Mouse (Mus musculus): Measurements from ENCODE around the gene Rps6ka2. TPM values are rescaled to one million over a fixed set of nuclear protein-coding genes. Genes with fewer than 3 reads are reported as not detected.
A peak's percentile ranks its signal among the peaks of the same experiment; 100 is the strongest.
"Not testable (repeated sequence)": the region's sequence is repeated elsewhere in the genome, so short reads cannot be mapped to it uniquely, and the experiment has no call there.

Rps6ka2 gene
- 10 to 100 TPM; 33.4 to 37.4 TPM for total RNA-seq (2021)
- long read RNA-seq, full-length matches to known transcripts: 29 of 62 reads
- long read RNA-seq, partial matches to known transcripts: 19 of 62 reads
- long read RNA-seq, other reads (novel, unspliced or antisense): 14 of 62 reads

DNA sequence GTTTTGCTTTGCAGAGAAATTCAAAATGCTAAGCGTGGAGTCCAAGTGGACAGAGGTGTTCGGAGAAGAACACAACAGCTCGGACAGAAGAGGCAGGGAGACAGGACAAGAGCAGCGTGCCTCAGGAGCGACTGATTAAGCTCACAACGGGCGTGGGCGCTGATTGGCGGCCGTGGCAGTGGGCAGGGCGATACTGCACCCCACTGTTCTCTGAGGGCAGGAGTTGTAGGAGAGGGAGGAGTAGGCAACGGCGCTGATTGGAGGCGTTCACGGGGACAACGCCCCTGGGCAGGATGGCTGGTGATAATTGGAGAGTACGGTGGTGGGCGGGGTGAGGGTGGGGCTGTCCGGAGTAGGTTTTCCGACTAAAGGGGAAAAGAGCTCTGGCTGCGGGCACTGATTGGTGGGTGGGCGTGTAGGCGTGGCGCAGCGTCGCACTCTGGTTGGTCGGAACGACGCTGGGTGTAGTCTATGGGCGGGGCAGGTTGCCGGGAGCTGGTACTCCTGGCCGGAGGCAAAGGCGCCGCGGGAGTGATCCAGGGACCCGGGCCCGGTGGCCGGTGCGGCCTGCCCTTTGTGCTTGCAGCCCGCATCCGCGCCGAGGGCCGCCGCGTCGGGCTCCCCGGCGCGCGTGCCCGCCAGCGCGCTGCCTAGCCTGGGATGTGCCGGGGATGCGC is at the start of gene Rps6ka2:
TSS of gene Rps6ka2 (plus strand) at position 489 of the 677 bp plus-strand sequence.
- peak; percentile 95 to 98 for DNase-seq (ENCODE audit: low spot score in 2 of 2)

DNA sequence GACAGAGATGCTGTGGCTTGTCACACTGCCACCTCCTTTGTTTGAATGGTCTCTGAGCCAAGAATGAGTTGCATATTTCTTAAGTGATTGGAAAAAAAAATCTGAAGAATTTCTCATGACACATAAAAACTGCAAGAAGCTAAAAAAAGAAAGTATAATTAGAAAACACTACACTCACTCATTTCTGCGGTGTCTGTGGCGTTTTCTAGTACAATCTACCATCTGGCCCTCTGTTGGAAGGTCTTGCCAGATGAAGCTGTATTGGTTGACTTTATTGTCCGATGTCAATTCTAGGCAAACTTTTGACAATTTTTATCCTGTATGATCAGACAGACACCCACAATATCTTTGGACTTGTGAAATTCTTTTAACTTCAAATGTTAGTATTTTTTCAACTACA is 49.1 kb upstream of the Rps6ka2 start:
- peak in 1 of 2 experiments; percentile 63 for DNase-seq (ENCODE audit: low spot score in 2 of 2)

DNA sequence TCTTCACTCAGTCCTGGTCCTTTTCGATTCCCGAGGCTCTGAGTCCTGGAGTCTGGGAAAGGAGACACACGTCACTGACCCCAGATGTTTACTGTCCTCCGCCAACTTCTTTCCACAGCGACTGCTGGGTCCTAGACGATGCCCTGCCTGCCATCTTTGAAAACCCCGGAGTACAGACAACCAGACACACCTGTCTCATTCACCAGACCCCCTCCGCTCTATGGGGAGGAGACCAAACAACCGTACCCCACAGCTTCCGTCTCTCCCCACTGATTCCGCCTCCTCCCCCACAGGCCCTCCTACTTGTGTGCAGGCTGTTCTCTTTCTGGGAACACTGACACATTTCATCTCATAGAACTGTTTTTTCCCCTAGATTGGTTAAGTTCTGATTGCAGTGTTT is 47.4 kb upstream of the Rps6ka2 start:
- DNase-seq (ENCODE audit: low spot score in 2 of 2): not testable (repeated sequence)

DNA sequence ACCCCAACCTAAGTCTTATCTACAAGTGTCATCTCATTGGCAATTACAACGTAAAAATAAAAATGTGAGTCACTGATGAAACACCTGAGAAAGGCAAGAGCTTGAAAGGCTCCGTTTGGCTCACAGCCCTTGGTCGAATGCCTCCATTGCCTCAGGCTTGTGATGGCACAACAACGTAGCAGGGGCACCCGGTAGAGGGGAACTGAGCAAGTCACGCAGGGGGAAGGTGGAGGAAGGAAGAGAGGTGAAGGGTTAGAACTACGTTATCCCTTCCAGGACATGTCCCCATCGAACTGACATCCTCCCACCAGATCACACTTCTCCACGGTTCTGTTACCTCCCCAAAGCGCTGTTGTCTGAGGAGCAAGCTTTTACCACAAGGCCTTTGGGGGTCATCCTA is 43.4 kb upstream of the Rps6ka2 start:
- not testable (repeated sequence) for DNase-seq (ENCODE audit: low spot score in 2 of 2)

DNA sequence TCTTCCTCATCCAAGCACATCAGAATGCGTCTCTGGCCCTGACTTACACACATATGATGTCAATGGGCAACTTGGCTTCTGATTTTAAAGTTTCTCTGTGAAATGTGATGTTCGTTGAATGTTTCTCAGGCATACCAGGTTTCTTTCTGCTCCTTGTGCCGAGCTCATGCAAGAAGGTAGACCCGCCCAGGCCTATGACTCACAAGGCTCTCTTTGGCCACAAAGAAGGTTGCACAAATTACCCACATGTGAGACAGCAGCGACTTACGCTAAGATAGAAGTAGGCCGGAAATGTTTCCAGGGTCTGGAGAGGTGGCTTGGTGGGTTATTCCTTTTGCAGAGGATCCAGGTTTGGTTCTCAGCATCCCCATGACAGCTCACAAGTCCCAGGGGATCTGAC is 35.9 kb upstream of the Rps6ka2 start:
- not testable (repeated sequence) for DNase-seq (ENCODE audit: low spot score in 2 of 2)

DNA sequence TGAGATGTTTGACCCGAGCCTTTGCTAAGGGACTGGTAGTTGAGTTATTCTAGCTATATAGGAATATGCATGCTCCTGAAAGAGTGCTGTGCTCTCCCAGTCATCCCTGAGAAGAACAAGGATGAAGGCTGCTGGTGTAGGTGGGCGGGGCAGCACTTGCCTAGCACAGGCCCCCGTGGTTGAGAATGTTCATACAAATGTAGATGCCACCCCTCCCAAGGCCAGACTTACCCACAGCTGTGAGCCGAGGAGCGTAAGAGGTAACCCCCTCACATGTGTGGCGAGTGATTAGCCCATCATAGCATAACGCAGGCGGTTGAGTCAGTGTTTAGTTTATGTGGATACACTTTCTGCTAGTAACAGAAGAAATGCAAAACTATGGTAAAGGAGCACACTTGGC is 34.6 kb upstream of the Rps6ka2 start:
- DNase-seq (ENCODE audit: low spot score in 2 of 2): not testable (repeated sequence)

DNA sequence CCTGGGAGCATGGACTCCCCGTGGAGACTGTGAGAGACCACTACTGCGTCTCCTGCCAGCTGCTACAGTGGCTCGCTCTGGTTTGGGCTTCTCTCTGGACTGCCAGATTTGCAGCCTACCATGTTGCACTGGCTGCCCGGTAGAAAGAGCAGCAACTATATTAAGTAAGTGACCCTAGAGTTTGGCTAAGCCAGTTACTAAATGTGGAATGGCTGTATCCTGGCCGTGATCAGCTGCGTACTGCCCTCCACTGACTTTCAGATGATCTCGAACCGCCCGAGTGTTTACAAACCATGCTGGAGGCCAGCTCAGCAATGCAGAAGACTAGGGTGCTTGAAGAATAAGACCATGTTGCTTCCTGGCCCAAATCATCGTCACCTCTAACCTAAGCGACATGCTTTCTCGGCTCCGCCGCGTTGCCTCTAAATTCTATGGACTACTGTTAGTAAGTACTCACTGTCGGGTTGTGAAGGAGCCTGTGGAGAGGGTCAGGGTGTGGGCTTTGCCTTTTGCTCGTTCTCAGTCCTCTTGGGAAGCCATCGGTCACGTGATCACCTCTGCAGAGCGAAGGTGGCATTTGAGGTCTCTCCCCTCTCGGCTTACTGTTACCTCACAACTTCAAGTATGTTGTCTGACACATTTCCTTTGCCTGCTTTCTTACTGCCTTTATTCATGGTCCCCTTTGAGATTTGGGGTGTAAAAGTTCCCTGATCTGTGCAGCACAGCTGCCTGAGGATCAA is 31.6 kb upstream of the Rps6ka2 start:
- DNase-seq (ENCODE audit: low spot score in 2 of 2): peak in 1 of 2 experiments; percentile 0

DNA sequence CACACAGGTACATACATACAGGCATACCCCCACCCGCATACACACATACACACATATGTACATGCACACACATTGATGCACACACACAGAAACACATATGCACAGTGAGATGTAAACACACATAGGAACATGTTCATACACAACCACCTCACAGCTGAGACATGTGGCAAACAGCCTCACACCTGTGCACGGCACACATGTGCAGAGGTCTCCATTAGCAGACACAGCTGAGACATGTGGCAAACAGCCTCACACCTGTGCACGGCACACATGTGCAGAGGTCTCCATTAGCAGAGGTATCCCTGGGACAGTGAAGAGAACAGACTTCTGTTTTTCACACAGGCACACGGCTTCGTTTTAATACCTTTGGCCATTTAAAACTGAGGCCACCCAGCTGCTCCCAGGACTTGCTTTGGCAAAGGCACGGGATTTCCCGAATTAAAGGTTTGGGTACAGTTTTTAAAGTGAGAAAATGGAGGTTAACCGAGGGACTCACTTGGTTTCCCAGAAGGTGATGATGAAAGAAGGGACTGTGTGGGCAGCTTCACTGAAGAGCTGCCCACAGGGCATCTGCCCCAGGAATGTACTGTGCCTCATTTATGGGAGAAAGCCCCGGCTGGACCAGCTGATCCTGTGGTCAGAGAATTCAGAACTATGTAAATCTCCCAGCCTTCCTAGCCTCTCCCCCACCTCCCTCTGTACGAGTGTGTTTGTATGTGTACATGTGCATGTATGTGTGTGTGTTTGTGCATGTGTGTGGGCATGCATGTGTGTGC is 29.3 kb upstream of the Rps6ka2 start:
- peak in 1 of 2 experiments; percentile 55 for DNase-seq (ENCODE audit: low spot score in 2 of 2)

DNA sequence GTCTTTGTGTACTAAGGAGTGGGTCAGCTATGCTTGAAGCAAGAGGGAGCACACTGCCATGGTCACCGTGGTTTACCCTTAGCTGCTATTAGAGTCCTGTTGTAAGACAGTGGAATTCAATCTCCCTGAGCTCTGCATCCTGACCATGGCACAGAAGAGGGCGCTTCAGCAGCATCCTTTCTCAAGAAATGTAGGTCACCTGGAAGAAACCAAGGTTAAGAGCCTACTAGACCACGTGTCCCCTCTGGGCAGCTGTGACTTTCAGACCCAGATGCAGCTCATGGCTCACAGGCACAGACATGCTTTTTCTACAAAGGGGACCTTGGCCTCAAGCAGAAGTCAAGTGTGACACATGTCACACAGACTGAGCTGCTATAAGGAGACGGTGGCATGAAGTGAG is 27.5 kb upstream of the Rps6ka2 start:
- DNase-seq (ENCODE audit: low spot score in 2 of 2): no peak

DNA sequence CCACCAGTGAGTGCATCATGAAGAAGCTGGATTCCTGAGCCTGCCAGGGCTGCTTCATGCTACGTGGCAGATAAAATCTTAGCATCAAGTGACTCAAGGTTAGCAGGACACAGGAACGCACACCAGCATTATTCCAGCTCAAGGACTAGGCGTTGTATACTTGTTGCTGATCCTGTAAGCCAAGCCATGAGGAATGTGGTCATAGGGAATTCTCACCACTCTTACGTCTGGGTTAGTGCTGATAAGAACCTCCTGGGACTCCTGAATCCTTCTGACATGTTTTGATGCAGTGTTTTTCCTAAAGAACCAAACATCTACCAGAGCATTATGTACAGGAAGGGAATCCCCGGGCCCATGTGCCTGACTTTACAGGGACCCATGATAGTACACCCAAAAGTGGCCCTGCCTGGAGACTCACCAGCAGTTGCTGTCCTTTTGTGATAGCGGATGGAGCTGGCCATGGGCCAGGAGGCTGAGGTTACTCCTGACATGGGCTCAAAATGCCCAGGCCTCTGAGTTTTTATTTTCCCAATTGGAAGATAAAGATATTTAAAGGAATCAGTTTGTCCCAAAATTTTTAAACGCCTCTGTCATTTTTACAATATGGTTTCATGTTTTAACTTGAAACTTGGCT is 25.9 kb upstream of the Rps6ka2 start:
- DNase-seq (ENCODE audit: low spot score in 2 of 2): peak in 1 of 2 experiments; percentile 0

DNA sequence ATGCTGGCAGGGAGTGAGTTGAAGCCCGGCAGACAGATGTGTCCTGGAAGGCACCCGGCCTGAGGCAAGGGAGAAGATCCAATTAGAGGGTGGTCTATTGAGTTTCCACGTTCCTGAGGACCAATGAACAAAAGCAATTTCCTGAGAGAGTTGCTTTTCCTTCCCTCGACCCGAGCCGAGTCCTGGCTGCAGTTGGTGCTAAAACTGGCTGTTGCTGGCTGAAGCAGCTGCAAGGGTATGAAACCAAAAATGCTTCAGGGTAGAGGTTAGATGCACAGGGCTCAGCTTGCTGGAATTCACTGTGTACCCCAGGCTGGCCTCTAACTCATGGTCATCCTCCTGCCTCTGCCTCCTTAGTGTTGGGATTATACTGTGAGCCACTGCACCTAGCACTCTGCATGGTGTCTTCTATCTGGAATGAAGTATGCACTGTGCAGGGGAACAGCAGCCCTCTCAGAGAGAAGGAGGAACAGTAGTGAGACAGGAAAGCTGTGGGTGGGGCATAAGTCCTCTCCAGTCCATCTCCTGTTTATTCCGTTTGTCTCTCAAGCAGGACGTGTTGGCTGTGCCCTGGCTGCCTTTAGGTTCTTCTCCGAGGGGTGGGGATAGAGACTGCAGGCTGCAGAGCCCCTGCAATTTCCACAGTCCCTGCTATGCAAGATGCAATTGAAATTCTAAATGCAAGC is 24.4 kb upstream of the Rps6ka2 start:
- DNase-seq (ENCODE audit: low spot score in 2 of 2): no peak

DNA sequence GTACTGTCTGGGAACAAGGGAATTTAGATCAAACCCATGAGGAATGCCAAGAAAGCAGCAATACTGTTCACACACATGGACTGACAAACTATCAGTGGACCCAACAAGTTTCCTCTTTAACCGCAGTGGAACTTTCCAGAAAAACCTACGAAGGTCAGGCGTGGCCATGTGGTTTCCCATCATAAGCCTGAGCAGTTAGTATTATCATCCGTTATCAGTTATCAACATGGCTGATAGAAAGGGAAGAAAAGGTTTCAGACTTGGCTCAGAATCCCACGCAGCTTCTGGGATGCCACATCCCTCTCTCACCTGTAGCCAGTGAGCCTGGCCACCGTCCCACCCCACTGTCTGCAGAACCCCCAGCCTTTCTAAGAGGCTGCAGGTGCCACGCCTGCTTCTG is 23.4 kb upstream of the Rps6ka2 start:
- DNase-seq (ENCODE audit: low spot score in 2 of 2): no peak

DNA sequence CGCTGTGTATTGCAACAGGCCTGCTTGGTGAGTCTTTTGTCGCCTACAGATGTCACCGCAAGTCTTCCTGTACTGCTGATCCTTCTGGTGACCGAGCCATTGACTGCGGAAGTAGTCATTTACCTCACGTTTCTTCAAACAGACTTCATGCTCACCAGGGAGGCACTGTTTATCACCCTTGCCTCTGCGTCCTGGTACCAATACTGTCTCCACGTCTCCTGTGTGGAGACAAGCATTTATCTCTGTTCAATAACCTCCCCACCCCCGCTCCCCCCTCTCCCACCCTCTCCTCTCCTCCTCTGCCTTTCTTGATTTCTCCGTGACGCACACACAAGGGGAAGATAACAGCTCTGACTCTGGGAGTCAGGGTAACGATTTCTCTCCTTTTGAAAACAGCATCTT is 22.0 kb upstream of the Rps6ka2 start:
- no peak for DNase-seq (ENCODE audit: low spot score in 2 of 2)

DNA sequence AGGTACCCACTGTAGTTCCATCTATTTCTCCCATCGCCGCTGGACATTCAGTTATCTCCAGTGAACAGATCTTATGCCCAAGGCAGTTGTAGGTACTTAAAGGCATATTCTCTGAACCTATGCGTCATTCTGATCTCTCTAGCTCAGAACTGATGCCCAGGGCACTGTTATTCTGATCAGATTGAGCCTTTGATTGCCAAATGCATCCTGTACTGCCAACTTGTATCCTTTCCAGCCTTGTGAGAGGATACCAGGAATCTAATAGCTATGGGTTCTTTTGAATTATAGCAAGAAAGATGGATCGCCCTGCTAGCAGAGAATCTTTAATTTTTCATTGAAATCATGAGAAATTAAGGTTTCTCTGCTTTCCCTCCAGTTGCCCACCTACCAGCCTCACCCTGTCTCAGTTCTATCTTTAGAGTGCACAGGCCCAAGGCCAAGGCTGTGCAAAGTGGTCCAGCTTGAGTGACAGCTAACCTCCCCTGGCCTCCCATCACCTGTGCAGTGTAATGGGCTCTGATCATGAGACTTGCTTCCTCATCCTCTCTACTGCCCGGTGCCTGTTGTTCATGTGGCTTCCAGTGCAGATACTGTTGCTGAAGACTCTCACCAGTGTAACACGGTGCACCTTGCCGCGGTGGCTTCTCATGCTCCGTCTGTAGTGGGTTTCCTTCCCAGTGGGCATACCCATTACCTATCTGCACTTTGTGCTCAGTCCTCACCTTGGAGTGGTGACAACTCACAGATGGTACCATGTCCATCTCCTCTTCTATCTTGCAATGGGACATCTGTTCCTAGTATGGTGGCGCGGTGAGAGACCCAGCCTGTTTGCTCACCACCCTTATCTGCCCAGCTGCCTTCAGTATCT is 20.4 kb upstream of the Rps6ka2 start:
- peak in 1 of 2 experiments; percentile 49 for DNase-seq (ENCODE audit: low spot score in 2 of 2)

DNA sequence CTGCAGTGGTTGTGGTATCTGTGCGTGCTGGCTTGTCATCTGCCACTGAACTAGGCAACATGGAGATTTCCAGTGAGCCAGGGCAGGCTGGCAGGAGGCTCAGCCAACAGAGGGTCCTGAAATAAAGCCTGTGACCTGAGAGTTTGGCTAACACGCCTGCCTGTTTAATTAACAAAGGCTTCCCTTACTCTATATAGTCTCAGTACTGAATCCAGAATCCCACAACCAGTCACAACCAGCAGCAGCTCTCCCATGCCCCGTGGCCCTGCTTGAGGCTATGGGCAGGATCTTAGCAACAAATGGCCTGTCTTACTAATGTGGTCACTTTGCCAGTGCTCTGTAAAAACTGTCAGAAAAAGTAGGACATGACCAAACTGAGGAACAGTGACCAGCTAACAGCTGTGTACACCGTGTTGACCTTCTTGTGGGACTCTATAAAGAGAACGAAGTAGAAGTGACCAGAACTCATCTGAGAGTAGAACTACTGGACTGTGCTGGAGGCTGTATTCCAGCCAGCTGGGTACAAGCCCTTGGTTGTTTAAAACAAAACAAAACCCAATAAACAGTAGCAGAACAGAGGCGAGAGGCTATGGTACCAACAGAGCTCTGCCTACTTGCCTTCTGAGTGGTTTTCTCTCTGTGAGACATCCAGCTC is 18.3 kb upstream of the Rps6ka2 start:
- no peak for DNase-seq (ENCODE audit: low spot score in 2 of 2)

DNA sequence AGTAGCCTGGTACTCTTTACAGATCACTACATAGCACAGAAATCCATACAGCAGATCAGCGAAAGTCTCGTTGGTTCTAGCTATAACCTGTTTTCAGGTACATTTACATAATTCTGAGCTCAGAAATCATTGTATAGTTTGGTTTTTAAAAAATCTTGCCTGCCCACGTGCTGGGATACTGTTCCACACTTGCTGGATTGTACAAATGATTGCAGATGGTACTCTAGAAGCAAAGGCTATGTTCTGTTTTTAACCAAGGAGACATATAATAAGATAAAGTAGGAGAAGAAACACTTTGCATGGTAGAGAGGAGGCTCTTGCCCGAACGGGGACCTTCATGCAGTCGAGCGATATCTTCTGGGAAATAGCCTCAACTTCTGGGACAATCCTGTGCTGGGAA is 17.3 kb upstream of the Rps6ka2 start:
- no peak for DNase-seq (ENCODE audit: low spot score in 2 of 2)

DNA sequence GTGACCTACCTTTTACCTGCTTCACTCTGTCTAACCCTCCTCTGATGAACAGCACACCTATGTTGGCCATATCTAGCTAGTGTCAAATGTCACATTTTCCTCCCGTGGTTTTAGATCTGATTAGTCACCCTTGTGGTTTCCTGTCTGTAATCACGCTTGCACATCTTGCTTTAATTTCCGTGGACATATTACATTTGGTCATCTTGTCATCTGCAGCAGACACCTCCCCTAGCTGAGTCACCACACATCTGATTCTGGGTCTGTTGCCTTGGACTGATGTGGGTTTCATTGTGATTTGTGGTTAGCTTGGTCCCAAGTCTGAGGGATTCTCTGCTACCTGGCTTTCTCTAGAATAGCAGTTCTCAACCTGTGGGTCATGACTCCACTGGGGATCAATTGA is 6.0 kb upstream of the Rps6ka2 start:
- no peak for DNase-seq (ENCODE audit: low spot score in 2 of 2)

DNA sequence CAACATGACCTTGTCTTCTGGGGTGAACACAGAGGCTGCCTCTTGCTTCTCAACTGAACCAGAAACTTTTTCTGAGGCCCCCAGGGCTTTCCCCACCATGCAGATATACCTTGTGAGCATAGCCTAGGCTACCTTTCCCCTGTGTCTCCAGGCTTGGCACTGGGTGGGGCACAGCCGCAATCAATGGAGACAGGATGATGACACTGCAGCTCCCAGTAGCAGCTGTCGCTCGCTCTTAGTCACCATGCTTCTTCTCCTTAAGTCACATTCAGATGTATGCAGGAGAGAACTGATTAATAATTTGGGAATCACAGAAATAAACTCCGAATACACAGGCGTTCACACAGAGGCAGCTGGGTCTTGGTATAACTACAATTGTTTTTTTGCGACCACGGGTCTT is 4.4 kb upstream of the Rps6ka2 start:
- DNase-seq (ENCODE audit: low spot score in 2 of 2): no peak

DNA sequence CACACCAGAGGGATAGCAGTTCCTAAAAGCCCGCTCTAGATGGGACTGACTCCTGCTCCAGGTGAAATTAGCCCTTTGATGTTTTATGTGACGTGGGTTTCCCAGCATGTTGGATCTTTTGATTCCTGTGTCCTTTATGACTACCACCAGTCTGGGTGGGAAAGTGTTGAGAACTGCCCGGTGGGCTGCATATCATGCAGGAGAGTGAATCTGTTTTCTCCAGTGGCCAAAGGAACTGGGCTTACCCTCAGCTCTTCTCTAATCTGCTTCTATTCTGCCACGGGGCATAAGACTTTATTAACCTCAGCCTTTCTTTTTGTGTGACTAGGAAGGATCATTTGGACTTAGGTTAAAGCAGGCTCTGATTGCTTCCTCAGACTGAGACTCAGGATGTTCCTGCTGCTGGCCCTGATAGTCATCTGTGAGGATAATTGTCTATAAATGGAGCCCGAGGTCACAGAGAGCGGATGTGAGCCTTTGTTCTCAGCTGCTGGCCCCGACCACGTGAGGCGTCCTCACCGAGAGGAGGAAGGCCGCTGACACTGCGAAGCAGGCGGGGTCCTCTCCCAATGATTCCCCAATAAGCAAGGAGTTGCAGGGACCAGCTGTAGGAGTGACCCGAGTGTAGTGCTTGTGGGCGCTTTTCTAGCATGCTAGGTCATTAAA is 821 bp upstream of the Rps6ka2 start:
- no peak for DNase-seq (ENCODE audit: low spot score in 2 of 2)

Data from layer of hippocampus, adult 18-20 months (tissue).